Mouse (Mus musculus): ENCODE data around the gene Ablim1.

Ablim1 gene

GRCm38 (mm10) chr19:57314346-57315012 is at the start of gene Ablim1:
Ablim1 (minus strand) TSS chr19:57314919.
- DNase-seq: peak; percentile 52

DNA sequence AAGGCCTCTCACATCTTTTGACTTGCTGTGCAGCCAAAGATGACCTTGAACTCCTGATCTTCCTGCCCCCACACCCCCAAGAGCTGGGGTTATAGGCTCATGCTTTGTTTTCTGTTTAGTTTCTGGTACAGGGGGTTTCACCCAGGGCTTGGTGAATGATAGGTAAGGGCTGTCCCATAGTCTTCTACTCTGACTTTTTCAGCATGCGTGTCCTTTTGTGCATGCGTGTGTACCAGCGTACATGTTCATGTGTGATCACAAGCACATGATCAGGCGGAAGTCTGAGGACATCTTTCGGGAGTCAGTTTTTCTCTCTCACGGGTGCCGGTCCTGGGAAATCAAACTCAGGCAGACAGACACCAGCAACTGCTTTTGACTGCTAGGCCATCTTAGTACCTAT is 48.8 kb upstream of the Ablim1 start:
- DNase-seq: no peak

DNA sequence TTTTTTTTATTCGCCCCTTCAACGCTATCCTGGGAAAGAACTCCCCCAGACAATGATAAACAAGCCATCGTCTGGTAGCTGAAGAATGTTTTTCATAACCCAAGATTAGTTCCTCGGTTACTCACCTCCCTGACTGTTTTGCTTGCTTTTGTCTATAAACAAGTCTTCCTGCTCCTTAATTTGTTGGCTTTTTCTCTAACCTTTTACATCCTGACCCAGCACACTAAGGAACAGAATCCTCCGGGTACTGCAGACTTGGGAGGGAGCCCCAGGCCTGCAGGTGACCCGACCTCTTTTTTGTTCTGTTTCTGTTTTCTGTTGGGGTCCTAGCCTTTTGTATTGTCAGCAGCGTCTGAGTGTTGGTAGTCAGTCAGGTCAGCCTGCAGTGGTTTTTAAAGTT is 48.4 kb upstream of the Ablim1 start:
- no peak for DNase-seq

DNA sequence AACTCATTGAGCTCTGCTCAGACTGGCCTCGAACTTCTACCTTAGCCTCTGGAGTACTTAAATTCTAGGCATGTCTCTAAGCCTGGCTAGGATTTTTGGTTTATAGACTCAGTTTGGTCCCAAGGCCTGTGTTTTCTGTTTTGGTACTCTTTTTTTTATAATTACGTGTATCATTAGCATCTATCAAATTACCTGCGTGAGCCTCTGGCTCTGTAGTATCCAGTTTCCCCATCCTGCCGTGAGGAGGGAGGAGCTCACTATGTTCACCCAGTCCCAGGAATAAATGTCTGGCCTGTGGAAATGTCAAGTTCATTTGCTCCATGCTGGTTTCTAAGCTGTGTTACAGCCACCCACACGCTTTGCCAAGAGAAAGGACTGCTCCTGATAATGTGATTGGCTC is 47.9 kb upstream of the Ablim1 start:
- no peak for DNase-seq

- DNase-seq: no peak
Measured at GRCm38 (mm10) chr19:57361939-57362307, 47.2 kb upstream of the Ablim1 start.

GRCm38 (mm10) chr19:57361131-57361938 is 46.6 kb upstream of the Ablim1 start:
- no peak for DNase-seq

DNA sequence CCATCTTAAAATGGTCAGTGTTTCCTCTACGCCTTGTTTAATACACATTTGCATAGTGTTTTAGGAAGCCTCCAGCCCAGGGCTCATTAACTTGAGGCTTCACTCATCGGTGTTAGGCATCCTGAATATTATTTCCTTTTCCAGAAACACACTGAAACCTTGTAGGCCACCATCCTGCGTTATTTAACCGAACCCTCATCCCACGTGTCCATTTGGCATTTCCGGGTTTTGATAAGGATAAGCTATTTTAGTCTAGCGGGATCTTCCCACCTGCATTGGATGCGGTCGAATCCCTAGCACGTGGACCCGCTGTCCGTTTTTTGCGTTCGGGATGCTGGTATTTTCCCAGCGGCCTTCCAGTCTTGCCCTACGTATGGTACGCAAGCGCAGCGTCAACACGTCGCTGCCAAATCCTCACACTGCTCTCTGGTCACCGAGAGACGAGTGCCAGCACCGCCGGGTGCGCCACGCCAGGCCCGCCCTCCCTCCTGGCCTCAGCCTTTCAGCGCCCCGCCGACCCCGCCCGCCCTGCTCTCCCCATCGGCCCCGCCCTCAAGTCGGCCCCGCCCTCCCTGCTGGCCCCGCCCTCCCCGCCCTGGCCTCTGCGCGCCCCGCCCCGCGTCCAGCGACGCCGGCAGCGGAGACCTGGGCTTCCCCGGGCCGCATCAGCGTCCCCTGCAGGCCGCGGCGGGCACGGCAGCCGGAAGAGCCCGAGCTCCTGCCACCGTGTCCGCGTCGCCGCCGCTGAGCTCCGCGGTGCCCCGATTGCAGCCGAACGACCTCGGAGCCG is 45.8 kb upstream of the Ablim1 start, which contains the start of gene Fam160b1:
TSS of gene Fam160b1 (plus strand) at position 340 of the 790 bp plus-strand sequence.
- peak; percentile 89 for DNase-seq

- DNase-seq: no peak
Measured at GRCm38 (mm10) chr19:57359701-57360326, 45.1 kb upstream of the Ablim1 start.

- DNase-seq: no peak
Measured at GRCm38 (mm10) chr19:57358836-57359598, 44.3 kb upstream of the Ablim1 start.

DNA sequence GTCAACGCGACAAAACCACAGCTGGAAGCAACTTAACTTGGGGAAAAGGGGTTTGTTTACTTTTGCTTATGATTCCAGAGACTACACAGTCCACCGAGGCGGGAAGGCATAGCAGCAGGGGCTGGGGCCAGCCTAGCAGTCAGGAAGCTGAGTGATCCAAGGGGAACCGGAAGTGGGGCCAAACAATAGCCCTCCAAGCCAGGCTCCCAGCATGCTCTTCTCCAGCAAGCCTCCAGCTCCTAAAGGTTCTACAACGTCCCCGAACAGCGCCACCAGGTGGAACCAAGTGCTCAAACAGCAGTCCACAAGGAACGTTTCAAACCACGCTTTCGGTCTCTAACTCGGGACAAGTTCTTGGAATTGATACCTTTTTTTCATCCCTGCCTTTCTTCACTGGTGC is 43.6 kb upstream of the Ablim1 start:
- DNase-seq: peak; percentile 83

GRCm38 (mm10) chr19:57357811-57358210 is 43.1 kb upstream of the Ablim1 start:
- DNase-seq: no peak

GRCm38 (mm10) chr19:57357244-57357643 is 42.5 kb upstream of the Ablim1 start:
- DNase-seq: no peak

GRCm38 (mm10) chr19:57356273-57356672 is 41.6 kb upstream of the Ablim1 start:
- no peak for DNase-seq

- no peak for DNase-seq
Measured at GRCm38 (mm10) chr19:57355451-57356251, 40.9 kb upstream of the Ablim1 start.

- no peak for DNase-seq
Measured at GRCm38 (mm10) chr19:57354715-57355114, 40.0 kb upstream of the Ablim1 start.

DNA sequence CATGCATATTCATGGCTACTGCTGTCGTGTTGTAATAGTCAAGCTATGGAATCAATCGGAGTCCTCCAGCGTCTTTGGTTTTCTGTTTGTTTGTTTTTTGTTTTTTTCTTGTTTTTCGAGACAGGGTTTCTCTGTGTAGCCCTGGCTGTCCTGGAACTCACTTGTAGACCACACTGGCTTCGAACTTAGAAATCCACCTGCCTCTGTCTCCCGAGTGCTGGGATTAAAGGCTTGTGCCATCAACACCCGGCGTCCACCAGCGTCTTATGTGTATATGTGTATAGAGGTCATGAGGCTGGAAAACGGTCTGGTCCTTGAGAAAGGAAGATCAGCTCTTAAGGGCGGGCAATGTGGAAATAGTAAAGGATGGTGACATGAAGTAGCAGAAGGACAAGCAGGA is 39.3 kb upstream of the Ablim1 start:
- DNase-seq: no peak

- DNase-seq: no peak
Measured at GRCm38 (mm10) chr19:57353228-57353627, 38.5 kb upstream of the Ablim1 start.

- DNase-seq: no peak
Measured at GRCm38 (mm10) chr19:57352337-57352935, 37.7 kb upstream of the Ablim1 start.

- no peak for DNase-seq
Measured at GRCm38 (mm10) chr19:57349096-57349495, 34.4 kb upstream of the Ablim1 start.

DNA sequence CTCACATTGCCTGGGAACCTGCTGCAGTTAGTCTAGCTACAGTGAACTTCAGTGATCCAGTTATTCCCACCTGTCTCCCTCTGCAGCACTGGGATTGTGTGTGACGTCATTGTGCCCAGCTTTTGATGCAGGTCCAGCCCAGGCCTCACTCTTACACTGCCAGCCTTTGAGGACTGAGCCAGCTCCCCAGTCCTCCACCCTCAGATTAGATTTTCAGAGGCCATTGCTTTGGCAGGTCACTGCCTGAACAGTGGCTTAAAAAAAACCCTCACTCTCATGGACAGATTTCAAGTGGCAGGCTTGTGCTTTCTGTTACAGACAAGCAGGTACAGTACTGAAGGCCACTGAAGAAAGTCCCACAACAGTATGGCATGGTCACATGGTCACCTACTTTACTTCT is 30.0 kb upstream of the Ablim1 start:
- DNase-seq: no peak

DNA sequence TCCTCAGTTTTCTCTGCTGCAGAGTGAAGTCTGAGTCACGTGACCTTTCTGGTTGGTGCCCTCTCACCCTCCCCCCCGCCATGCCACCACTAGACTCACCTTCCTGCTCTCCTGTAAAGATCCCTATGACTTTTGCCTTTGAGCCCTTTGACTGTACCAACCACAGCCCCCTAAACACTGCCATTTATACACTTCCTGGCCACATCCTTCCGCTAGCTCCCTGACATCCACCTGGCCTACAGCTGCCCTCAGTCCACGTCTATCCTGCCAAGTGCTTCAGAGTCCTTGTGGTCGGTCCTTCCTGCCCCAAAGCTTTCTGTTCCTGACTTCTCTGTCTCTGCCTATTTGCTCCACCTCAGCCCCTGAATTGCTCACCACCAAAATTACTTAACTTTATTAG is 29.1 kb upstream of the Ablim1 start:
- DNase-seq: no peak

All from right cerebral cortex, postnatal 14 days (tissue).